Mouse (Mus musculus): ENCODE measurements around the gene Txnl4b. TPM values are rescaled to one million over a fixed set of nuclear protein-coding genes. Genes with fewer than 3 reads are reported as not detected.
A peak's percentile ranks its signal among the peaks of the same experiment; 100 is the strongest.

Gene Txnl4b
- polyA plus RNA-seq, 1 experiment from 2014 or later: 30.5 TPM

DNA sequence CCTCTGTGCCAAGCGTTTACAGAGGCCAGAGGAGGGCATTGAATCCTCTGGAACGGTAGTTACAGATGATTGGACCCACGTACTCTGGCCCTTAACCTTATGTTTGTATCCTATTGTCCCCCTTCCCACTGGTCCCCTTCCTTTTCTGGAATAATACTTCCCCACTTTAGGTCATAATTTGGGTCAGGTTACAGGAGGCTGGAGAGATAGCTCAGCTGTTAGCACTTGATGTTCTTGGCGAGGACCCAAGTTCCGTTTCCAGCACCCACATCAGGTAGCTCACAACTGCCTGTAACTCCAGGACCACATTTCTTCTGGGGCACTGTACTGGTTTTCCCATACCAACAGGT, 43.4 kb downstream of the Txnl4b start:
- H3K36me3 ChIP-seq: peaks cover 20% of the 10 kb centered on the region
- H3K27ac ChIP-seq: peak overlapping the region; percentile 91
- no peaks in the 10 kb centered on the region for H3K9me3 ChIP-seq
- WGBS: 29% methylated on average over 5 of the region's 5 CpGs
- H3K27me3 ChIP-seq (ENCODE audit: insufficient read depth, poor library complexity, severe bottlenecking): no peaks in the 10 kb centered on the region
- no peak for DNase-seq (ENCODE audit: low spot score)
- H3K4me1 ChIP-seq (replicated peaks): peaks cover 19% of the 10 kb centered on the region
- peak overlapping the region; percentile 69 for H3K4me3 ChIP-seq

DNA sequence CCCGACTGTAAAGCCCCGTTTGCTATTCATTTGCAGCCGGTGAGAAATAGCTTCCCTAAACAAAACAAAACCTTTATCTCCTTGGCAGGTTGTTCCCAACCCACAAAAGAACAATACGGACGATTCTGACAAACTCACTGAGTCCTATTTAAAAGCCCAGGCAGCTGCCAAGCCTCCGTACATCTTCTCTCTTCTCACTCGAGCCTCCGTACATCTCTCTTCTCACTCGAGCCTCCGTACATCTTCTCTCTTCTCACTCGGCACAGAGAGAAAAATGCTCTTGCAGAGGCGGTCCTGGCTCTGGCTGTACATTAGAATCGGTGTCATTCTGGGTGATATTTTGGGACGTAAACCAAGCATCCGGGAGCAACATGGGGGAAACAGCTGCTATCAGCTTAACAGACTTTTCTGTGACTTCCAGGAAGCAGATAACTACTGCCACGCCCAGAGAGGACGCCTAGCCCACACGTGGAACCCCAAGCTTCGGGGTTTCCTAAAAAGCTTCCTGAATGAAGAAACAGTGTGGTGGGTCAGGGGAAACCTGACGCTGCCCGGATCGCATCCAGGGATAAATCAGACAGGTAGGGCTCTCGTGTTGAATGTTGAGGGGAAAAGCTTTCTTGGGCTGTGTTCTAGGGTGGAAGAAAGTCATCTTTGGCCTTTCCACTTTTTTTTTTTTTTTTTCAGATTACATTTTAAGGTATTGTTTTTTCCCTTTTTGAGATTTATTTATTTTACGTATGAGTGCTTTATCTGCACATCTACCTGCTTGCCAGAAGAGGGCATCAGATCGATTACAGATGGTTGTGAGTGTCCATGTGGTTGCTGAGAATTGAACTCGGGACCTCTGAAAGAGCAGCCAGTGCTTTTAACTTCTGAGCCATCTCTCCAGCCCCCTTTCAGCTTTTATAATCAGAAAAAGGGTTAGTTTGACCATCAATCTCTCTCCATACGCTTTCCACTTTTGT, 48.8 kb downstream of the Txnl4b start, which contains the start of gene Pkd1l3:
Gene Pkd1l3 (plus strand): TSS at position 275 of the 968 bp plus-strand sequence.
- Histone ChIP-seq H3K4me1 (replicated peaks) (peaks cover 2% of the 10 kb centered on the region; the same call in 1 of the 2 replicates), H3K36me3 (no peaks in the 10 kb centered on the region), H3K27ac (no peak within 1 kb of the TSS), H3K27me3 (ENCODE audit: insufficient read depth, poor library complexity, severe bottlenecking) (no peaks in the 10 kb centered on the region), H3K4me3 (no peak within 1 kb of the TSS), H3K9me3 (peaks cover under 1% of the 10 kb centered on the region; the same call in 1 of the 2 replicates)
- no peak for DNase-seq (ENCODE audit: low spot score)
- 62% methylated on average over 27 of the region's 27 CpGs for WGBS

DNA sequence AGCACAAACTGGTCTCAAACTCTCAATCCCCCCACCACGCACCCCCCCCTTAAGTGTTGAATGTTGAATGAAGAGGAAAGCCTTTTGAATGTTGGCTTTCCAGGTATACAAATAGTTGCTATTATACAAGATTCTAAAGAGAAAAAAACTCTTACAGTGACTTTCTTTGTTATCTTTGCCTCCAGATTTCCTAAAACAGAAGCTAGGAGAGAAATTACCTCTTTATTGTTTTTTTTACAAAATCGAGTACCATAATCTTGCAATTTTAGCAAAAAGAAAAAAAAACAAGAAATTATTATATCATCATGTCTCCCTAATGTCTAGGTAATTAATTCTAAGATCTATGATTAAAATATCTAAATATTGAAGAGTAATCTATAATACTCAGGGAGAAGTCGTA, 49.9 kb downstream of the Txnl4b start:
- no peak for DNase-seq (ENCODE audit: low spot score)
- Histone ChIP-seq H3K4me3 (no peak overlapping the region), H3K36me3 (no peaks in the 10 kb centered on the region), H3K27ac (no peak overlapping the region), H3K4me1 (replicated peaks) (no peaks in the 10 kb centered on the region), H3K9me3 (peaks cover 4% of the 10 kb centered on the region; the same call in 1 of the 2 replicates), H3K27me3 (ENCODE audit: insufficient read depth, poor library complexity, severe bottlenecking) (no peaks in the 10 kb centered on the region)
- 86% methylated on average over 3 of the region's 3 CpGs for WGBS

Other genes starting within 250 kb of the Txnl4b start
- gene Pmfbp1, start 71.9 kb upstream of the Txnl4b start, polyA plus RNA-seq (2016; fragmentation: Nextera tagmentation; extraction: Ambion mirVana): 1.2 and 1.5 TPM in 2 replicates
- 28.0 and 34.7 TPM in 2 replicates for gene Dhx38, start within 50 bp of the Txnl4b start, polyA plus RNA-seq (2016; fragmentation: Nextera tagmentation; extraction: Ambion mirVana)
- 0.93 and 1.2 TPM in 2 replicates for gene Hp, start 13.3 kb downstream of the Txnl4b start, polyA plus RNA-seq (2016; fragmentation: Nextera tagmentation; extraction: Ambion mirVana)
- gene Dhodh, start 42.8 kb downstream of the Txnl4b start, polyA plus RNA-seq (2016; fragmentation: Nextera tagmentation; extraction: Ambion mirVana): 47.6 and 50.6 TPM in 2 replicates
- 0.21 and 0.24 TPM in 2 replicates for gene Pkd1l3, start 48.6 kb downstream of the Txnl4b start, polyA plus RNA-seq (2016; fragmentation: Nextera tagmentation; extraction: Ambion mirVana)
- 138 and 156 TPM in 2 replicates for gene Ist1, start 127.4 kb downstream of the Txnl4b start, polyA plus RNA-seq (2016; fragmentation: Nextera tagmentation; extraction: Ambion mirVana)
- gene Zfp821, start 139.7 kb downstream of the Txnl4b start, polyA plus RNA-seq (2016; fragmentation: Nextera tagmentation; extraction: Ambion mirVana): 39.3 and 50.3 TPM in 2 replicates
- gene Atxn1l, start 171.8 kb downstream of the Txnl4b start, polyA plus RNA-seq (2016; fragmentation: Nextera tagmentation; extraction: Ambion mirVana): 6.2 and 7.4 TPM in 2 replicates
- 44.8 and 45.3 TPM in 2 replicates for gene Ap1g1, start 212.7 kb downstream of the Txnl4b start, polyA plus RNA-seq (2016; fragmentation: Nextera tagmentation; extraction: Ambion mirVana)